Mouse (Mus musculus) testis, adult 2 months (tissue): ENCODE data around the gene Nfe2l1.

ENCODE experiments used
- CTCF ChIP-seq: fragments of 200-500 bp; IDR thresholded peaks from 2 replicates; pipeline ENCODE4 v1.5.1; 2012; ENCODE audit warnings: low read depth, mild to moderate bottlenecking, inconsistent platforms, low read length, moderate library complexity; ENCODE audit not compliant: control insufficient read depth, insufficient read depth, insufficient replicate concordance
- POLR2A ChIP-seq: fragments of 200-500 bp; IDR thresholded peaks from 2 replicates; pipeline ENCODE4 v1.6.1; 2012; ENCODE audit warnings: low read depth, mild to moderate bottlenecking, inconsistent platforms, low read length, moderate library complexity; ENCODE audit not compliant: control insufficient read depth

DNA sequence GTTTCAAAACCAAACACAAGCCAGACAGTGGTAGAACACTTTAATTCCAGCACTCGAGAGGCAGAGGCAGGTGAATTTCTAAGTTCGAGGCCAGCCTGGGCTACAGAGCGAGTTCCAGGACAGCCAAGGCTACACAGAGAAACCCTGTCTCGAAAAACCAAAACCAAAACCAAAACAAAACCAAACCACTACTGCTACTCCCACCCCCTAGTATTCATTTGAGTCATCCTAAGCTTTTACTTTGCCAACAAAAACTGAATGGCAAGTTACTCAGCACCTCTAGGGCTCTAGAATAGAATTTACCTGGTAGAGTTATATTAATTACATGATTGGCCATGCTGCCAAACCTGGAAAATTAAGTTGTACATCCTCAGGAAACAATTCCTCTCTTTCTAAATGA, 29.9 kb upstream of the Nfe2l1 start:
- no peak for TF ChIP-seq POLR2A
- TF ChIP-seq CTCF = no peak
